Mouse (Mus musculus) liver, postnatal 0 days (tissue): ENCODE results near the gene Erbb4.

Experiments
- CTCF ChIP-seq: sonication (generic); IDR thresholded peaks from 2 replicates; pipeline ENCODE4 v1.5.1; 2016; ENCODE audit warnings: antibody characterized with exemption, low read depth
- EP300 ChIP-seq: IDR thresholded peaks from 2 replicates; pipeline ENCODE4 v1.6.1; 2016; ENCODE audit warnings: antibody characterized with exemption, low read depth, mild to moderate bottlenecking

GRCm38 (mm10) chr1:68424336-68424983 lies 683.4 kb downstream of the Erbb4 start:
- no peak for TF ChIP-seq EP300
- no peak for TF ChIP-seq CTCF
